Mouse (Mus musculus) olfactory bulb, adult 2 months (tissue): ENCODE data around the gene Lpcat1. TPM values are rescaled to one million over a fixed set of nuclear protein-coding genes. Genes with fewer than 3 reads are reported as not detected.

Source experiments
- H3K27ac ChIP-seq: fragments of 200-500 bp; 2 replicates; pipeline ENCODE4 v1.5.1; 2012; ENCODE audit warnings: low read depth, low read length; ENCODE audit not compliant: insufficient read depth
- H3K4me1 ChIP-seq: fragments of 200-500 bp; 2 replicates; pipeline ENCODE4 v1.6.1; 2012; ENCODE audit warnings: low read length; ENCODE audit not compliant: control insufficient read depth, insufficient read depth
- H3K4me3 ChIP-seq: fragments of 200-500 bp; 2 replicates; pipeline ENCODE4 v1.5.1; 2012; ENCODE audit warnings: mild to moderate bottlenecking, low read depth, low read length, moderate library complexity; ENCODE audit not compliant: insufficient read depth
- CTCF ChIP-seq: fragments of 200-500 bp; IDR thresholded peaks from 2 replicates; pipeline ENCODE4 v1.5.1; 2012; ENCODE audit warnings: low read depth, mild to moderate bottlenecking, low read length, moderate library complexity; ENCODE audit not compliant: insufficient read depth
- POLR2A ChIP-seq: fragments of 200-500 bp; IDR thresholded peaks from 2 replicates; pipeline ENCODE4 v1.6.1; 2012; ENCODE audit warnings: mild to moderate bottlenecking, low read depth, low read length, moderate library complexity; ENCODE audit not compliant: insufficient read depth
- WGBS: fragments of 180-500 bp; shearing (Covaris S2); methylation state at CpG from one replicate; pipeline ENCODE4 v1.1.7; 2018; 5-methylcytosine and 5-hydroxymethylcytosine counted together
- polyA plus RNA-seq: library from polyadenylated mRNA; stranded (reverse); fragments of >200 nt; gene quantifications from 2 replicates; pipeline ENCODE4 v1.2.4, GENCODE M21; 2012; ENCODE audit warnings: low replicate concordance; ENCODE audit not compliant: missing spikeins, insufficient read depth, insufficient read length

Lpcat1 gene
- polyA plus RNA-seq, 1 experiment = not detected

- no peak overlapping the region for H3K27ac ChIP-seq
- 73% methylated on average over 7 of the region's 7 CpGs for WGBS
- no peaks in the 10 kb centered on the region; the same call in 1 of the 2 replicates for H3K4me1 ChIP-seq
- no peak overlapping the region for H3K4me3 ChIP-seq
- TF ChIP-seq CTCF (no peak), POLR2A (no peak)
These were observed 34.4 kb upstream of the Lpcat1 start for GRCm38 (mm10) chr13:73432466-73433149.

DNA sequence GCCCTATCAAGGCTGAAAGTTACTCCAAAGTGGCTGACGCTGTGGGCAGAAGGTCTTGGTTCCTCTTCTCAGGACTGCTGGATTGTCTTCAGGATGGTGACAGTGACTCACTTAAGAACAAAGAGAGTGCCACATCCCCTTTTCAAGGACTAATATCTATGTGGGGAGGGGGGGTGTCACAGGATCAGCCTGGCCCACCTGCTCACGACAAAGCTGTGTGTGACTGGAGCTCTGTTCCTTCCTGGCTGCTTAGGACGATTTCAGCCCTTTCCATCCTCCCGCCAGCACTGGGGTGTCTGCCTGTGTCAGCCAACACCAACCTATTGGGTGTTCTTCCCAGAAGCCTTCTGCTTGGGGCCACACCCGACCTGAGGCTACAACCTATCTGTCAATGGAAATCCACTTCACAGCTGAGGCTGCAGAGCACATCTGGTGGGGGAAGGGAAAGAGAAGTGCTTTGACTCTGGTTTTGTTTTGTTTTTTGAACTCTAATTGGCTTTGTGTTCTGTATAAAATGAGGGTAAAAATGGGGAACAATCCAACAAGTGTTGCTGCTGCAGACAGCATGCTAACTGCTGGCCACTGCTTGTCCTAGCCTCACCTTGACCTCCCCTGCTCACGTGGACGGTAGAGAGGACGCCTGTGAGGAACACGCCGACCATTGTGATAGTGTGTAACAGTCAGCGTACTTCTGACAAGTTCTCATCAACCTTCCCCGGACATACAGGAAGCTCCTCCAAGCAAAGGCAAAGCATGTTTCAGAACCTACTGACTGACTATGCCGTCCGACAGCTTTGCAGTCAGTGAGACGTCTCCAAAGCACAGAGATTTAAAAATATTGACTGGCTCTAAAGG is 33.1 kb upstream of the Lpcat1 start:
- Histone ChIP-seq H3K4me1 (no peaks in the 10 kb centered on the region; the same call in 1 of the 2 replicates), H3K27ac (no peak overlapping the region), H3K4me3 (no peak overlapping the region)
- WGBS = 84% methylated on average over 15 of the region's 15 CpGs
- TF ChIP-seq CTCF = no peak
- no peak for TF ChIP-seq POLR2A

DNA sequence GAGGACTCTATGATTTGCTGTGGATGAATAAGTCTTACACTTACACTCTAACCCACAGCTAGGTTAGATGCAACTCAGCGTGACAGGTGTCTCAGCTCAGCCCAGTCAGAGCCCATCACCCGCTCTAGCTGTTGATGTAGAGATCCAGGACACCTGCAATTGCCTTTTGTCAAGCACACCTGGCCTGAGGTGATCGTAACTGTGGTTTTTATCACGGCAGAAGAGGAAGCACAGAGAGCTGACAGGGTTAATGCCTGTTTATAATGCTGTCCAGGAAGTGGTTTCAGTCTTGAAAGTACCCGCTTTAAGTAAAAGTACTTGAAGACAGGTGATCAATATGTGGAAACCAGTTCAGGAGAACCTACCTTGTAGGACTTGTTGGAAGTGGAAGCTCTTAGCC is 32.3 kb upstream of the Lpcat1 start:
- H3K27ac ChIP-seq = no peak overlapping the region
- H3K4me3 ChIP-seq = no peak overlapping the region
- WGBS = 94% methylated on average over 5 of the region's 5 CpGs
- TF ChIP-seq POLR2A (no peak), CTCF (no peak)
- no peaks in the 10 kb centered on the region for H3K4me1 ChIP-seq

DNA sequence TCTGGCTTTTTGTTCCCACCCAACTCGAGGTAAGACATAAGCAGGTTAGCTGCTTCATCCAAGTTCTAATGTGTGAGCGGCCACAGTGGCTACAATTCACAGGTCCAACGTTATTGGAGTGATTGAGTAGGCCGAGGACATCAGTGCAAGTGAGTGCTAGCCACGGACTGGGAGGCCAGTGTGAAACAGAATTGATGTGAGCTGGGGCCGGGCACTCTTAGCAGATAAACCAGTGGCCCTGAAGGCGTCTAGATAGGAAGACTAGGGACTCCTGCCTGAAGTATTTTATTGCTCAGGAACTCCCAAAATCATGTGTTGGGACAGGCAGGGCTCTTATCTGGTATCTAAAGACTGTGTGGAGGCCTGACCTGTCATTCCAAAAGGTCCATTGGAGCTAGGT is 31.3 kb upstream of the Lpcat1 start:
- TF ChIP-seq POLR2A (no peak), CTCF (no peak)
- 91% methylated on average over 7 of the region's 7 CpGs for WGBS
- H3K4me1 ChIP-seq = no peaks in the 10 kb centered on the region
- H3K27ac ChIP-seq = no peak overlapping the region
- H3K4me3 ChIP-seq = no peak overlapping the region

DNA sequence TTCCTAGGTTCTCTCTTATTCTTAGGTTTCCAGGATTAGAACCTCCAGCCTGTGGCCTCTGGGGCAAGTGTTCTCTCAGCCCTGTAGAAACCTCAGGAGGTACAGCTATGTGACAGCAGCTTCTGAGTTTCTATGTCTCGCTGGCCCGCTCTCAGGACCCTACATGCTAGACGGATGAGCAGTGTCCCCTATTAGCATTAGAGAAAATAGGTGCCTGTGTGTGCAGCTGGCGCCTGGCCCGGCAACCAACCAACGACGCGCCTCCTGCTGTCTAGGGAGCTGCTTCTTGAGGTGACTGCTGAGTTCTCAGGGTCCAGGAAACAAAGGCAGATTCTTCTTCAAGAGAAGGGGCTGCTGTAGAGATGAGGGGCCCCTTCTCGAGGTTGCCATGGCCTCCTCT is 27.9 kb upstream of the Lpcat1 start:
- WGBS = 52% methylated on average over 9 of the region's 9 CpGs
- Histone ChIP-seq H3K4me3 (no peak overlapping the region), H3K27ac (no peak overlapping the region), H3K4me1 (no peaks in the 10 kb centered on the region)
- TF ChIP-seq POLR2A = no peak
- no peak for TF ChIP-seq CTCF

- H3K4me1 ChIP-seq = no peaks in the 10 kb centered on the region
- H3K27ac ChIP-seq = no peak overlapping the region
- H3K4me3 ChIP-seq = no peak overlapping the region
- TF ChIP-seq POLR2A = no peak
- no peak for TF ChIP-seq CTCF
- WGBS = 93% methylated on average over 4 of the region's 4 CpGs
These were observed 26.0 kb upstream of the Lpcat1 start for GRCm38 (mm10) chr13:73441032-73441431.

DNA sequence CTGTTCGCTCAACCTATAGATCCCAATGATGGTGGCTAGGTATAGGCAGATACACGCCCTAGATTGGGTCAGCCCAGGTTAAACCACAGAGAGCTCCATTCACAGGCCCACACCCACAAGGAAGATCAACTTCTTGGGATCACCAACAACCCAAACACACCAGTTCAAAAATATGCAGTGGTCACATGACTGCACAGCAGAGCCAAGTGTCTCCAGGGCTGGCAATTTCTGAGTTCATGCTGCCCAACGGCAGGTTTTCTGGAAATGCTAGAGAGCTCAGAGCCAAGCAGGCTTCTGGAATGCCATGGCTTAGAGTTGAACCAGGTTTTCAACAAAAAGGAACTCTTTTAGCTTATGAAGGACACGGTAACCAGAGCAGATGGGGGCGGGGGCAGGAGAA is 25.3 kb upstream of the Lpcat1 start:
- no peak for TF ChIP-seq POLR2A
- 70% methylated on average over 5 of the region's 5 CpGs for WGBS
- no peak overlapping the region for H3K27ac ChIP-seq

DNA sequence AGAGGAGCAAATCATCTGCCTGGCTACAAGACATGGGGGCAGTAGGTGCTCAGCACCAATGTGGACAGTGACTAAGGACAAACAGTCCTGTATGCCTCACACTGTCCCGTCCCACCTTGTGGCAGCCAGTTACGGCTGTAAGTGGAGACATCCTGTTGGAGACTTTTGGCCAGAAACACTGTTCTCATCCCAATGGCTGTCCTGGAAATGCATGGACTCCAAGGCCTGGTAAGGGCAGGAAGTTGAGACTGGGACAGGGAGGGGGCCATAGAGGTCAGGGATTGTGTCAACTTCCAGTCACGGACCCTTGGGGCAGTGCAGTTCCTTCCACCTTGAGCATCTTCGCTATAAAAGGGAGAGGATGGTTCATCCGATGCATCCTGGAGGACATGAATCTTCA is 24.6 kb upstream of the Lpcat1 start:
- TF ChIP-seq POLR2A (no peak), CTCF (no peak)
- WGBS = 96% methylated on average over 5 of the region's 5 CpGs

More for the DNA sequence above, 25.3 kb upstream of the Lpcat1 start:
- H3K4me3 ChIP-seq = no peak overlapping the region
- 0 out of 2 replicates have a peak, but pooled peaks cover 3% of the 10 kb centered on the region for H3K4me1 ChIP-seq

More for the DNA sequence above, 24.6 kb upstream of the Lpcat1 start:
- 0 out of 2 replicates have a peak, but pooled peaks cover 3% of the 10 kb centered on the region for H3K4me1 ChIP-seq
- no peak overlapping the region for H3K27ac ChIP-seq
- no peak overlapping the region for H3K4me3 ChIP-seq
